Mouse (Mus musculus): Measurements from ENCODE around the gene Eif2b5.
"Not testable (repeated sequence)": the region's sequence is repeated elsewhere in the genome, so short reads cannot be mapped to it uniquely, and the experiment has no call there.

The Eif2b5 gene

GRCm38 (mm10) chr16:20498677-20499475 lies at the start of gene Eif2b5:
Gene Eif2b5 (plus strand): TSS chr16:20498817.
- peak; percentile 93 for DNase-seq (ENCODE audit: low spot score in 2 of 2)

- no peak for DNase-seq (ENCODE audit: low spot score in 2 of 2)
Observed at GRCm38 (mm10) chr16:20451774-20452173, 46.8 kb upstream of the Eif2b5 start.

DNA sequence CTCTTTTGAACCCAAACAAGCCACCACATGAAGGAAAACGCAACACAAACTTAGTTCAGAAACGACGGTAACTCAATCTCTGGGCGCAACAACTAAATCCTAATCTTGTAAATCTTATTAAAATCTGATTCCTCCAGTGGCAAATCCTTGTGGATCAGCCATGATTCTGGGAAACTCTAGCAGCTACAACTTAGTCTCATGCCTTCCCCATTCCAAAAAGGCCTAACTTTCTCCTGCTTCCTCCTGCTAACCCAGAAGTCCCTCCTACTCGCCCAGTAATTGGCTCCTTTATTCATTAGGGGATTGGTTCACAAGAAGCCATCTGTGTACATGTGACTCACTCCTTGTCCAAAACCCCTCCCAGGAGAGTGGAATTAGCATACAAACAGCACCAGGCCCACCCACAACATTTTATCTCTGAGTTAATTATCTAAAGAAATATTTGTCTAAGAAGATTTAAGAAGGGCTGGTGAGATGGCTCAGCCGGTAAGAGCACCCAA lies 44.4 kb upstream of the Eif2b5 start:
- DNase-seq (ENCODE audit: low spot score in 2 of 2): no peak

DNA sequence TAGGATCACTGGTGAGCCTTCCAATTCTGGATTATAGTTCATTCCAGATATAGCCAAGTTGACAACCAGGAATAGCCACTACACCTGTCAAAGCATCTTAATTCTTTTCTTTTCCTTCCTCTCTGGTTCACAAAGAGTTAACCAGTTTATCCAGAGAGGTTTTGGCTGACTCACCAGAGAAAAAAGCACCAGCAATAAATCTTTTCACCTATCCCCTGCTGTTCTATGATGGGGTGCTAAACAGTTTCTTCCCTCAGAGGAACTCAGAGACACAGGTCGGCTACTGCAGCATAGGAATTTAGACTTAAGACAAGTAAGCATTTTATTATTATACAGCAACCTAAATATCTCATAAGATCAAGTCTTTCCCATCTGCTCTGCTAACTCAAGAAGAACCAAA lies 42.5 kb upstream of the Eif2b5 start:
- DNase-seq (ENCODE audit: low spot score in 2 of 2): no peak

DNA sequence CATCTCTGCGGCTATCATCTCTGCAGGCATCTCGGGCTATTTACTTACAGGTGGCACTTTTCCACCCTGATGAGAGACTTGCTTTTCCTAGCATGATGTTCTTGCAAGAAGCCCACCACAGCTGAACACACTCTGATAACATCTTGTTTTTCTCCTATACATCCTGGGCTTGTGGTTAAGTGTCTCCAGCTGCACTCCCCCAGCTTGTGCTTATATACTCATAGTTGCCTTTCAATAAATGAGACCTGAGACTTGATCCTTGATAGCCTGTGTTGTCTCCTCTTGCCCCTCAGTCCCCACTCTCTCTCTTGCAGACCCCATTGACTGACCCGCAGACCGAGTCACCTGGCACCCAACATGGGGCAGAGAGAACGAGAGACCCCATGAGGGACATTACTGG lies 39.9 kb upstream of the Eif2b5 start:
- DNase-seq (ENCODE audit: low spot score in 2 of 2): not testable (repeated sequence)

GRCm38 (mm10) chr16:20464725-20465124 lies 33.9 kb upstream of the Eif2b5 start:
- DNase-seq (ENCODE audit: low spot score in 2 of 2): no peak

DNA sequence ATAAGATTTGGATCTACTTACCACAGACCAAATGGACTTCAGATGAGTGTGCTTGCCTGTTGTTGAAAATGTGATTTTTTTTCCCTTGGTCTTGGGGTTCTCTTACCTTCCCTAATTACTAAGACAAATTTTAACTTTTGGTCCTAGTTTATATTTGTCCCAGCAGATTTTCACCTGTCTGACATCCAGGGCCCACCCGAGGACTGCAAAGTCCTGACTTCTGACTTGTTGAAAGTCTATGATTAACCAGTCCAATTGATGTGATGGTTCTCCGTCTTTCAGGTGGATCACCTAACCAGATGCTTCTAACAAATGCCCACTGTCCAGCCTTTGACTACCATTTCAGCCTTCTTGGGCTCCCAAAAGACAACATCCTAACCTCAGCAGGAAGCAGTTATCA lies 27.6 kb upstream of the Eif2b5 start:
- no peak for DNase-seq (ENCODE audit: low spot score in 2 of 2)

- no peak for DNase-seq (ENCODE audit: low spot score in 2 of 2)
Observed at GRCm38 (mm10) chr16:20471686-20472085, 26.9 kb upstream of the Eif2b5 start.

DNA sequence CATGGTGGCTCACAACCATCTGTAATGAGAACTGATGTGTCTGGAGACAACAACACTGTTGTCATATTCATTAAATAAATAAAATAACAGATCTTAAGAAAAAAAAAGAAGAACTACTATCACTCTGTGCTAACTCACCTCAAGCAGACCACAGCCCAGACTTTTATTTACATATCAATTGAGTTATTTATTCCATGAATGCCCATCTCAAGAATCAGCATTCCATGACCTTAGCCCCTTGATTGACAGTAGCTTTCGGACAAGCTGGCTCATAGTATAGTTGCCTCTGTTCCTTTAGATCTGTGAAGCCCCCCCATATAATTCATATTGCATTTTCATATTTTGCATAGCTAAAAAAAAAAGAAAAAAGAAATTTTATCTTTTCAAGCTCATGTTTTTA lies 24.9 kb upstream of the Eif2b5 start:
- DNase-seq (ENCODE audit: low spot score in 2 of 2): no peak

GRCm38 (mm10) chr16:20474211-20474610 lies 24.4 kb upstream of the Eif2b5 start:
- no peak for DNase-seq (ENCODE audit: low spot score in 2 of 2)

DNA sequence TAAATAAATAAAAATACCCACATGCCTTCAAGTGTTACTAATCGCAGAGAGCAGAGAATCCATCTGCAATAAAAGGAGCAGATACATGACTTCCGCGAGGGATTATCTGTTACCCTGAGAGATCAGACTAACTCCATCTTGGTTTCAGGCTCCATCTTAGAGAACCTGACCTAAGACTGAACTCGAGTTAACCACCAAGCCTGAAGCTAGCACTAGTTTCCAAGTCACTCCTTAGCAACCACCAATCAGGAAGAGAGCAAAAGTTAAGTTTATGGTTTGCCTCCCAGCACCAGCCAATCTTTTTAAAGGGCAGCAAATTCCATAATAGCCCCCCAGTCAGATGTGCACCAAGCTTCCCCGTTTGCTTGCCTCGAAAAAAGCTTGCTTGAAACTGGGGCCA lies 23.8 kb upstream of the Eif2b5 start:
- DNase-seq (ENCODE audit: low spot score in 2 of 2): no peak

GRCm38 (mm10) chr16:20475335-20475734 lies 23.3 kb upstream of the Eif2b5 start:
- DNase-seq (ENCODE audit: low spot score in 2 of 2): no peak

GRCm38 (mm10) chr16:20476857-20477256 lies 21.8 kb upstream of the Eif2b5 start:
- DNase-seq (ENCODE audit: low spot score in 2 of 2): peak in 1 of 2 experiments; percentile 27

DNA sequence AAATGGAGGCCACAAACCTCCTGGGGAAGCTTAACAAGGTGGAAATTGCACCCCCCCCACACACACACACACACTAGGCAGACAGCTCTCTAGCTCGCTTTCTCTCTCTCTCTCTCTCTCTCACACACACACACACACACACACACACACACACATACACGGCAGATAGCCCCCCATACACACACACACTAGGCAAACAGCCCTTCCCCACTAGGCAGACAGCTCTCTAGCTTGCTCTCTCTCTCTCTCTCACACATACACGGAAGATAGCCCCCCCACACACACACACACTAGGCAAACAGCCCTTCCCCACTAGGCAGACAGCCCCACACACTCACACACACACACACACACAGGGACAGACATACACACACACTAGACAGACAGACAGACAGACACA lies 21.3 kb upstream of the Eif2b5 start:
- DNase-seq (ENCODE audit: low spot score in 2 of 2): no peak

- DNase-seq (ENCODE audit: low spot score in 2 of 2): no peak
Observed at GRCm38 (mm10) chr16:20478504-20478903, 20.1 kb upstream of the Eif2b5 start.

DNA sequence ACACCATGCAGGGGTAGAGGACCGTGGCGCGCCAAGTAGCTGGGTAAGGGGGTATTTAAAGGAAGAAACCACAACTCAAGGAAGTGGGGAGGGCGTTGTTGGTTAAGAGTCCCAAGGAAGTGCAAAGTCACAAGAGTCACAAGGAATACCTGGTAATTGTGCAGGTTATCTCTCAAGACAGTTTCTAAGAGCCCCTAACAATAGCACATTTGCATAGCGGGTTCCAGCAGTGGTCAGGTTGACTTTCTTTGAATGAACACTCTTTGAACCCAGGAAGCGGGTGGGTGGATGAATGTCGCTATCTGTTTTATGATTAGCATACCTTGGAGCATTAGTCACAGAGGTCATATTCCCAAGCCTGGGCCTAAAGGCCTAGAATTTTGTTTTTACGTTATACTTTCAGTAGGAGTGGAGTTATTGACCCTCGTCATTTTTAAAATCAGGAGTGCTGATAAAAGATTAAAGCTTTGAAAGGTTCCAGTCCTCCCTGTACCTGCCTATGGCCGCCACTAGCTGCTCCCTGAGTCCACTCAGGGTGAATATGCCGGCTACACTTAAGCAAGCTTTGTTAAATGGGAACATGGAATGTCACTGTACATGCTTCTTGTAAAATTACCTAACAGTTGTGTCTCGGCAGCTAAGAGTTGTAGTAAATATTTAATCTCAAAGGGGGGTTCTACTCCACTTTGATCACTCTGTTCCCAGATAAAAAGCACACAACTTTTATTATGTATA lies 19.4 kb upstream of the Eif2b5 start:
- DNase-seq (ENCODE audit: low spot score in 2 of 2): not testable (repeated sequence)

- no peak for DNase-seq (ENCODE audit: low spot score in 2 of 2)
Observed at GRCm38 (mm10) chr16:20480115-20480514, 18.5 kb upstream of the Eif2b5 start.

GRCm38 (mm10) chr16:20481746-20482145 lies 16.9 kb upstream of the Eif2b5 start:
- no peak for DNase-seq (ENCODE audit: low spot score in 2 of 2)

GRCm38 (mm10) chr16:20483716-20484115 lies 14.9 kb upstream of the Eif2b5 start:
- not testable (repeated sequence) for DNase-seq (ENCODE audit: low spot score in 2 of 2)

GRCm38 (mm10) chr16:20485061-20485460 lies 13.6 kb upstream of the Eif2b5 start:
- no peak for DNase-seq (ENCODE audit: low spot score in 2 of 2)

DNA sequence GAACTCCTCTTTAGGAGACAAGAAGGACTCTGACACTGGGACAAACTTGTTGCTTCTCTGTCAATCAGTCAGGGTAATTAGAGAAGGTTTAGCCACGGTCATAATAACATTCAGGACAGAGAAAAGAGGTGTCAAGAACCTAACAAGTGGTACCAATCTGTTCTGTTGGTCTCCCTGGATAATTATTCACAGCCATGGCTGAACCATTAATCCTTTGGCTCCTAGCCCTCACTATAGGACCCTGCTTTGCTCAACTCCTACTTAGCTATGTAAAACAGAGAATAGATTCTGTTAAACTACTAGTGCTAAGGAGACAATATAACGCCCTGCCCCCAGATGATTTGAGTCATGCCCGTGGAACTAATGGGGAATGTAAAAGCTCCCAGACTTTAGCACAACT lies 12.6 kb upstream of the Eif2b5 start:
- no peak for DNase-seq (ENCODE audit: low spot score in 2 of 2)

DNA sequence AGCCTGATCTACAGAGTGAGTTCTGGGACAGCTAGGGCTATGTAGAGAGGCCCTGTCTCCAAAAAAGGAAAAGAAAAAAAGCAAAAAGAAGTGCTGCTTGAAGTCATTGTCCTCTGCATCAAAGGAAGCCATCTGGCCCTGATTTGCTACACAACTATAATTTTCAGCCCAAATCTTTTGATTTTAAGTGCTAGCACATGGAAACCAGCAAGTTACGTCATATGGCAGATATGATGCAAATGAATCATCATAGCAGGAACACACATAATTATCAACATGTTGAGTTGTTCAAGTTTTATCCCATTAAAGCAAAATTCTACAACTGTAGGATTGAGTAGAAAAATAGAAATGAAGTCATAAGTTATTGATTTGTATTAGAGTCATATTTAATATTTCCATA lies 10.5 kb upstream of the Eif2b5 start:
- no peak for DNase-seq (ENCODE audit: low spot score in 2 of 2)

DNA sequence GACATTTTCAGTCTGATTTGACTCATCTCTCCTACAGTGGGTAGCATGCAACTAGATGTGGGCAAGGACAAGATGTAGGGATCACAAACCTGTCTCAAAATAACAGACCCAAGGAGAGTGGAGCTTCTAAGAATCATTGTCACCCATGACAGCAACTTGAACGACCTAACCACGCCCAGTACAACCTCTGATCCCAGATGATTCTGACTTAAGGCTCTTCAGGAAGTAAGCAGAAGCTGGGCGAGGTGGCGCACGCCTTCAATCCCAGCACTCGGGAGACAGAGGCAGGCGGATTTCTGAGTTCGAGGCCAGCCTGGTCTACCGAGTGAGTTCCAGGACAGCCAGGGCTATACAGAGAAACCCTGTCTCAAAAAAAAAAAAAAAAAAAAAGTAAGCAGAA lies 9.9 kb upstream of the Eif2b5 start:
- DNase-seq (ENCODE audit: low spot score in 2 of 2): not testable (repeated sequence)
